Mouse (Mus musculus): ENCODE data around the gene Cpa2. TPM values are rescaled to one million over a fixed set of nuclear protein-coding genes. Genes with fewer than 3 reads are reported as not detected.
A peak's percentile ranks its signal among the peaks of the same experiment; 100 is the strongest.

Cpa2 gene
- polyA plus RNA-seq, 1 experiment from 2014 or later, result 7.0 TPM

DNA sequence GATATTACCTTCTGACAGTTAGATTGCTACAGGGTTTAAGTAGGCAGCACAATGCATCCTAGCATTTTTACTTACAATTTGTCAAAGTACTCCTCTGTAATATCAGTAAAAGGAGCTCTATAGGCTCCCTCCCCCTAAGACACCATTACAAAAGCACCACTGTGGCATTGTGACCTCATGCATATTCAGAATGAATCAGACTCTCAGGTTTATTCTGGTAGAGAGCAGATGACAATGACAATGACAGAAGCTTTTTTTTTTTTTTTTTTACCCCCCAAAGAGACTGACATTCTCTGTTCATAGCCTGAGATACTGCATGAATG, 9.8 kb downstream of the Cpa2 start:
- no peaks in the 10 kb centered on the region for H3K36me3 ChIP-seq (replicated peaks)
- no peaks in the 10 kb centered on the region for H3K9me3 ChIP-seq
- H3K4me1 ChIP-seq, result peaks cover 61% of the 10 kb centered on the region
- H3K27ac ChIP-seq, result peak overlapping the region; percentile 88
- no peak overlapping the region for H3K4me2 ChIP-seq
- ATAC-seq (ENCODE audit: low FRiP score), result peak; percentile 37; the same call in 1 of the 2 replicates
- no peak overlapping the region for H3K4me3 ChIP-seq (replicated peaks)
- no peak overlapping the region for H3K9ac ChIP-seq
- H3K27me3 ChIP-seq, result no peaks in the 10 kb centered on the region

DNA sequence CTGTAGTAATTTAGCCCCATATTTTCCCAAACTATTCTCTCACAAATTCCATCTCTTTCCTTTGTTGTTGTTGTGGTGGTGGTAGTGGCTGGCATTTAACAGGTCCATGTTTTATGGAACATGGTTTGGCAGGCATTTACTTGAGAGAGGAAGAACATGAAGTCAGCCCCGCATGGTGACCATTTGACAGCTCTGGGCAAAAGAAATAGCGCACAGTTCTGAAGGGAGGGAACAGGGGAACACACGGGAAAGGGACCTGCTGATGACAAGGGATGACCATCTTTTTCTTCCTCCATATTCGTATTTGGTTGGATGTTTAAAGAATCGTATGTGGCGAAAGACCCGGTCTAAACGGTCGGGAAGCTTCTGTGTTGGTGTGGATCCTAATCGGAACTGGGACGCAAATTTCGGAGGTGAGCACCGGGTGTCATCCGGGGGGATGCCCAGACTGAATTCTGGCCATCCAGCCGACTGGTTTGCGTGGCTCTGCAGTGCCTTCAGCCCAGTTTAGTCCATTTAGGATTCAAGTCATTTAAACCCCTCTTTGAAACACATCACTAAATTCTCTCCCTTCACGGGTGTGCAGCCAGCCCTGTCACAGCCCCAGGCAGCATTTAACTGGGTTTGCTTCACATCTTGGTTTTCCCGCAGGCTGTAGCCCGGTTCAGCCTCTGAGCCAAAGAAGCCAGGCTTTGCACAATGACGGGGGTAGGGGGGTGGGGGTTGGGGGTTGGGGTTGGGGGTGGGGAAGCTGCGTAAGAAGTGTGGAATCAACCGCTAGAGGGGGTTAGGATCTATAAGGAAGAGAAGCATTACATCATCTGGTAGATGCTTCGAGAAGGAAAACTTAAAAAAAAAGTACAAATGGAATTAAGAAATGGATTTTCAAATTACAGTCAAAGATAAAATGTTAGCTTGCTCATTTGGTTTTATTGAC, 10.5 kb downstream of the Cpa2 start:
- peaks cover 54% of the 10 kb centered on the region for H3K4me1 ChIP-seq
- WGBS, result 16% methylated on average over 23 of the region's 23 CpGs
- peak overlapping the region; percentile 1; the same call in 1 of the 2 replicates for H3K4me3 ChIP-seq (replicated peaks)
- peak; percentile 66 for ATAC-seq (ENCODE audit: low FRiP score)
- no peaks in the 10 kb centered on the region for H3K36me3 ChIP-seq (replicated peaks)
- H3K4me2 ChIP-seq, result peak overlapping the region; percentile 38
- H3K27ac ChIP-seq, result peak overlapping the region; percentile 88
- no peaks in the 10 kb centered on the region for H3K27me3 ChIP-seq
- no peaks in the 10 kb centered on the region for H3K9me3 ChIP-seq
- H3K9ac ChIP-seq, result 0 out of 2 replicates have a peak overlapping the region, but pooled peaks have one; percentile 1

DNA sequence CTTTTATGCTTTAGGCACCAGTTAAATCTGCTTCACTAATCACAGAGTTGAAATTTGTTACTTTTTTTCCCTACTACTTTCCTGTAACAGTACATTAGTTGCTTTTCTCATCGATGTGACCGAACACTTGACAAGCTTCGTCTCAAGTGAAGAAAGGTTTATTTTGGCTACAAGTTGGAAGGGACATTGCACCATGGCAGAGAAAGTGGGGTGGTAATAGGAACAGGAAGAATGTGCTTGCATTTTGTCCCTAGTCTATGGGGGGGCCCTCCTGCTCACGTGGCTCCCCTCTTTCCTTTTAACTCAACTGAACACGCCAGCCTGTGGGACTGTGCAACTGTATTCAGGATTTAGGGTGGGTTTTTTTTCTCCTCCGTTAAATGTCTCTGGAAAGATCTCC, 11.2 kb downstream of the Cpa2 start:
- no peak for ATAC-seq (ENCODE audit: low FRiP score)
- Histone ChIP-seq H3K4me3 (replicated peaks) (no peak overlapping the region), H3K4me1 (peaks cover 51% of the 10 kb centered on the region)

DNA sequence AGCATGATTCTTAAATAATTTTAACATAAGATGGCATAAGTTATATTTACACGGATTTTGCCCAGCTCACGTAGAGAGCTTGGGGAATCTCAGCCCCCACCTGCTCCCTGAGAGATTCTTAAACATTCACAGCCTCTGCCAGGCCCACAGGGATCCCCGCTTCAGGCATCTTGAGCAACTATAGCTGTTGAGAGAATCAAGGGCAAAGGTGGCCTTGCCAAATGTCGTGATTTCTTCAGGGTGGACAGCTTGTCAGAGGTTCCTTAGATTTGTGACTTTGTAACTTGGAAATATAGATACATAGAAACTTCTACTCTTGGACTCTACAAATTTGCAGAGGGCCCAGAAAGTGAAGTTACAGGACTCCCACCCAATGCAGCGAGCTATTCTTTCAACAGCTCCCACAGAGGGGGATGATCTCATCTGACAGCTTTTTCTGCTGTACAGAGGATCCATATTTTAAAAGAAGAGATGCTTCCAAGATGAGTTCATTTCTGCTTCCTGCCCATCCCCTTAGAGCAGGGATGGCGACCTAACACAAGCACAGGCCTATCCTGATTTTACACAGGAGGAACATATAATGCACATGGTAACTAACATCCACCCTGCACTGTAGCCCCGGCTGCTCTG, 12.1 kb downstream of the Cpa2 start:
- Histone ChIP-seq H3K27me3 (no peaks in the 10 kb centered on the region), H3K4me2 (no peak overlapping the region), H3K27ac (no peak overlapping the region), H3K4me1 (peaks cover 43% of the 10 kb centered on the region), H3K9ac (no peak overlapping the region), H3K9me3 (no peaks in the 10 kb centered on the region), H3K36me3 (replicated peaks) (no peaks in the 10 kb centered on the region), H3K4me3 (replicated peaks) (no peak overlapping the region)
- WGBS, result 80% methylated on average over 7 of the region's 7 CpGs
- ATAC-seq (ENCODE audit: low FRiP score), result no peak

More for the DNA sequence above, 11.2 kb downstream of the Cpa2 start:
- Histone ChIP-seq H3K9me3 (no peaks in the 10 kb centered on the region), H3K4me2 (no peak overlapping the region), H3K36me3 (replicated peaks) (no peaks in the 10 kb centered on the region), H3K9ac (no peak overlapping the region), H3K27ac (peak overlapping the region; percentile 88), H3K27me3 (no peaks in the 10 kb centered on the region)
- WGBS, result 52% methylated on average over 6 of the region's 6 CpGs

DNA sequence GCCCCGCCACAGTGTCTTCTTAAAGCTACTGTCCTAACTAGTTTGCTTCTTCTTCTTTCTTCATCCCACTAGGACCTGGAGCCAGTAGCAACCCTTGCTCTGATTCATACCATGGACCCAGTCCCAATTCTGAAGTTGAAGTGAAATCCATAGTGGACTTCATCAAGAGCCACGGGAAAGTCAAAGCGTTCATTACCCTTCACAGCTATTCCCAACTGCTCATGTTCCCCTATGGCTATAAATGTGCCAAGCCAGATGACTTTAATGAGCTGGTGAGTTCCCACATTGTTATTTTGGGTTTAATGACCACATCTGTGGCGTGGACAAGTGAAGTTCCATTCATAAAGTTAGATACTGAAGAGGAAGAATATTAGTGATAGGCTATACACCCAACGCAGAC, 12.7 kb downstream of the Cpa2 start:
- Histone ChIP-seq H3K27ac (no peak overlapping the region), H3K4me3 (replicated peaks) (no peak overlapping the region), H3K9me3 (no peaks in the 10 kb centered on the region), H3K36me3 (replicated peaks) (no peaks in the 10 kb centered on the region), H3K4me1 (peaks cover 38% of the 10 kb centered on the region), H3K27me3 (no peaks in the 10 kb centered on the region), H3K9ac (no peak overlapping the region), H3K4me2 (no peak overlapping the region)
- ATAC-seq (ENCODE audit: low FRiP score), result no peak
- 88% methylated on average over 5 of the region's 5 CpGs for WGBS

DNA sequence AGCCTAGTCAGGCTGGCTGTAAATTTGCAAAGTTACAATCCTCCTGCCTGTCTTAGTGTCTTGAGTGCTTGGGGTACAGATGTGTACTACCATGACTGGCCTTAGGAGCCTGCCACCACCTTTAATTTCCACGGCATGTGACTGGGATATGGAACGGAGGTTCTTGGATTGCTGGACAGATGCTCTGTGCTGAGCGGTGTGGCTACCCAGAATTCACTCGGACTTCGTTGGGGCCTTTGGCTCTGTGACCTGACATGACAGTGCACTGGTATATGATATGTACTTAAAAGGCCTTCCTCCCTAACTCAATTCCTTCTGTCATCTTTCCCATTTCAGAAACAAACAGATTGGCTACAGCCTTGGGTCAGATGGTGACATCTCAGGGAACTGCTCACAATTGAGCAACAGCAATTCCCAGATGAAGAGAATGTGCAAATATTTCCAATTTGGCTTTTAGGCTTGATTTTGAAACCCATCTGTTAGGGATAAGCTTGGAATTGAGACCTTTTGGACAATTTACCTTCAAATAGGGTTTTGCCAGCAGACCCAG, 13.3 kb downstream of the Cpa2 start:
- peaks cover 32% of the 10 kb centered on the region for H3K4me1 ChIP-seq
- no peak overlapping the region for H3K9ac ChIP-seq
- no peaks in the 10 kb centered on the region for H3K27me3 ChIP-seq
- H3K36me3 ChIP-seq (replicated peaks), result no peaks in the 10 kb centered on the region
- H3K9me3 ChIP-seq, result no peaks in the 10 kb centered on the region
- H3K27ac ChIP-seq, result no peak overlapping the region
- 92% methylated on average over 5 of the region's 5 CpGs for WGBS
- no peak overlapping the region for H3K4me2 ChIP-seq
- no peak overlapping the region for H3K4me3 ChIP-seq (replicated peaks)
- no peak for ATAC-seq (ENCODE audit: low FRiP score)

DNA sequence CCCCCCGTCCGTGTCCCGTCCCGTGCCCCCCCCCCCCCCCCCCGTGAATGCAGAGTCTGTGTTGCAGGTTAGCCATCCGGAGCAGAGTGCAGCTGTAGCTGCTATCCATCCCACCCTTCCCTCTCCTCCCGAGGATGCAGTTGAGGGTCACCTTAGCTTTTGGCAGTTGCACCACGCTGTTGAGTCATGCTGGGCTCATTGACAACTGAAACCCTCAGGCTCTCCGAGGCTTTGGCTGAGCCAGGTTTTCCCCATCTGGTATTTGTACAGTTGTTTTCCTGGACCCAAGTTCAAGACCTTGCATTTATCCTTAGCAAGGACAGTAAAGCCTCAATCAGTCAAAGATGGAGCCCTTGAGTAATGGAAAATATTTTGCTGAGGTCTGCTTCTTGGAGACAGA, 14.7 kb downstream of the Cpa2 start:
- Histone ChIP-seq H3K4me1 (peaks cover 27% of the 10 kb centered on the region), H3K9ac (no peak overlapping the region), H3K27me3 (no peaks in the 10 kb centered on the region), H3K4me3 (replicated peaks) (no peak overlapping the region), H3K36me3 (replicated peaks) (no peaks in the 10 kb centered on the region), H3K4me2 (no peak overlapping the region), H3K9me3 (no peaks in the 10 kb centered on the region), H3K27ac (no peak overlapping the region)
- no peak for ATAC-seq (ENCODE audit: low FRiP score)
- 25% methylated on average over 4 of the region's 9 CpGs for WGBS

DNA sequence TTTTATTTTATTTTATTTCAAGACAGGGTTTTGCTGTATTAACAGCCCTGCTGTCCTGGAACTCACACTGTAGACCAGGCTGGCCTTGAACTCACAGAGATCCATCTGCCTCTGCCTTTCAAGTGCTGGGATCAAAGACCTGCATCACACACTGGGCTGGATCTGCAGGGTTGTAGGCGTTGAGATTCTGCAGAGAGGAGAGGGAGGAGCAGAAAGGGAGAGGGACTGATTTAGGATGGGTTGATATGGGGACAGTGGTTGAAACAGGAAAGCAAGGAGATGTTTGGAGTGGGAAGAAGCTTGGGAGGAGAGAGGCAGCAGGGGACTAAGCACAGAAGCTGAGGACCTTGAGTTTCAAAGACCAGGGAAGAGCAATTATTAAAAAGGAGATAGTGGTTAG, 18.3 kb downstream of the Cpa2 start:
- 82% methylated on average over 1 of the region's 1 CpGs for WGBS
- H3K27me3 ChIP-seq, result no peaks in the 10 kb centered on the region
- H3K4me2 ChIP-seq, result no peak overlapping the region
- no peak for ATAC-seq (ENCODE audit: low FRiP score)
- no peak overlapping the region for H3K4me3 ChIP-seq (replicated peaks)
- H3K4me1 ChIP-seq, result peaks cover 4% of the 10 kb centered on the region; the same call in 1 of the 2 replicates
- no peaks in the 10 kb centered on the region for H3K9me3 ChIP-seq
- no peak overlapping the region for H3K9ac ChIP-seq
- no peaks in the 10 kb centered on the region for H3K36me3 ChIP-seq (replicated peaks)
- H3K27ac ChIP-seq, result no peak overlapping the region

DNA sequence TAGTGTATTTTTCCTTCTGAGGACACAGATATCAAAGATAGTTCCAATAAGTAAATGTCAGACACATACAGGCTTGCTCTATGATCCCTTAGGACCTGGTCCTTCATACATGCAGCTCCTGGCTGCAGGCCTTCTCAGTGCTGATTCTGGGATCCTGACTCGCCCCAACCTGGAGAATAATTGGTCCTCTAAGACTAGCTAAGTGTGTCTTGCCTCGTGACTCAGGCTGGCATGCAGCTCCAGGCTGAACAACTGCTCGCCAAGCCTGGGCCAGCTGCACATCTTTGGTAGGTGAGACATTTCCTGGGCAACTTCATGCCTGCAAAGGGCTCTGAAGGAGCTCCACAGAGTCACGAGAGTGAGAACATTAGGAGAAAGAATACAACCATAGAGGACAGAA, 20.8 kb downstream of the Cpa2 start:
- 82% methylated on average over 4 of the region's 4 CpGs for WGBS
- H3K27me3 ChIP-seq, result no peaks in the 10 kb centered on the region
- H3K4me1 ChIP-seq, result no peaks in the 10 kb centered on the region
- no peaks in the 10 kb centered on the region for H3K36me3 ChIP-seq (replicated peaks)
- H3K4me3 ChIP-seq (replicated peaks), result no peak overlapping the region
- no peak overlapping the region for H3K9ac ChIP-seq
- H3K4me2 ChIP-seq, result no peak overlapping the region
- no peaks in the 10 kb centered on the region for H3K9me3 ChIP-seq
- ATAC-seq (ENCODE audit: low FRiP score), result no peak
- H3K27ac ChIP-seq, result no peak overlapping the region

DNA sequence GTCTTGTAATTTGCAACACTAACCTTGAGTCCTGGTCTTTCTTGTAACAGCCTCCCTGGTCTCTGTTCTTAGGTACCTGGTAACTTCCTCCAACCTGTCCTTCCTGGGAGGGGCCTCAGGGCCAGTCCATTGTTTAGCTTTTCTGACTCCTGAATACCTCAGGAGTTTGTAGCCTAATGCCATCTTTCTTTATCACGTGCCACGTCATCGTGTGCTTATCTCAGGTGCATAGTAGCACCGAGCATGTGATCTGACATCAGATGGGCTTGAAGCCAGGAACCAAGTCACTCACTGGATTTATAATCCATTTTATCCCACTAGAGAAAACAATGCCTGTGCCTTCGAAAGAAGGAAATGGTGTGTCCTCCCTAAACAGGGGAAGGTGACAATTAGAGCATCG, 22.2 kb downstream of the Cpa2 start:
- no peaks in the 10 kb centered on the region for H3K4me1 ChIP-seq
- H3K4me3 ChIP-seq (replicated peaks), result no peak overlapping the region
- no peak overlapping the region for H3K27ac ChIP-seq
- WGBS, result 91% methylated on average over 6 of the region's 6 CpGs
- H3K4me2 ChIP-seq, result no peak overlapping the region
- no peaks in the 10 kb centered on the region for H3K9me3 ChIP-seq
- ATAC-seq (ENCODE audit: low FRiP score), result no peak
- H3K9ac ChIP-seq, result no peak overlapping the region
- no peaks in the 10 kb centered on the region for H3K36me3 ChIP-seq (replicated peaks)
- no peaks in the 10 kb centered on the region for H3K27me3 ChIP-seq

DNA sequence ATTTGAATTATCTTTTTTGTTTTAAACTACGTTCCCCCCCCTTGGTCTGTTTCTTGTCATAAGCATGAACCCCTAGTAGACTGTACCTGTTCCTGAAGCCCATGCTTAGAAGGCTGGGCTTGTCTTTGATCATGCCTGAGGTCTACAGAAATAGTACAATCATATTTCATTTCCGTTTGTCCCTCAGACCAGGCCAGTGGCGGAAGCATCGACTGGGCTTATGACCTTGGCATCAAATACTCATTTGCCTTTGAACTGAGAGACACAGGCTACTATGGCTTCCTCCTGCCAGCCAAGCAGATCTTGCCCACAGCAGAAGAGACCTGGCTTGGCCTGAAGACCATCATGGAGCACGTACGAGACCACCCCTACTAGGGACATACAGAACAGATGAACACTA, 22.7 kb downstream of the Cpa2 start:
- H3K4me3 ChIP-seq (replicated peaks), result no peak overlapping the region
- no peak for ATAC-seq (ENCODE audit: low FRiP score)
- H3K9ac ChIP-seq, result no peak overlapping the region
- no peaks in the 10 kb centered on the region for H3K36me3 ChIP-seq (replicated peaks)
- H3K4me1 ChIP-seq, result no peaks in the 10 kb centered on the region
- H3K27ac ChIP-seq, result no peak overlapping the region
- H3K4me2 ChIP-seq, result no peak overlapping the region
- H3K27me3 ChIP-seq, result no peaks in the 10 kb centered on the region
- no peaks in the 10 kb centered on the region for H3K9me3 ChIP-seq
- WGBS, result 97% methylated on average over 6 of the region's 6 CpGs

DNA sequence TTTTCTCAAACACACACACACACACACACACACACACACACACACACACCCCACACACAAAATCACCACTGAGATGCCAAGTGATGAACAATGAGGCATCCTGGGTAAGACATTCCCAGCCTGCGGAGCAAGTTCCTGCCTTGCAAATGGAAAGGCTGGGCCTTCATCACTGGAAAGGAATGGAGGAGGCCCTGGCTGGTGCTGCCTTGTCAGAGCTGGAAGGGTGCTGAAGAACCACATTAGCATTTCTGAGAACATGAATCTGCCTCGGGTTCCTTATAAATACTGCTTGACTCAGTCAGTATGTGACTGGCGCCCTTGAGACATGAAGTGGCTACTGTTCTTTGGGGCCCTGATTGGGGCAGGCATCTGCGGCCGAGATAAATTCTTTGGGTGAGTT, 26.7 kb downstream of the Cpa2 start, which contains the start of gene Cpa4:
Gene Cpa4 (plus strand): TSS at position 301 of the 400 bp plus-strand sequence.
- H3K4me3 ChIP-seq (replicated peaks), result no peak within 1 kb of the TSS
- H3K27ac ChIP-seq, result peak within 1 kb of the TSS; percentile 13; the same call in 1 of the 2 replicates
- H3K36me3 ChIP-seq (replicated peaks), result no peaks in the 10 kb centered on the region
- no peak within 1 kb of the TSS for H3K4me2 ChIP-seq
- 66% methylated on average over 5 of the region's 5 CpGs for WGBS
- H3K4me1 ChIP-seq, result peaks cover 11% of the 10 kb centered on the region
- no peaks in the 10 kb centered on the region for H3K27me3 ChIP-seq
- ATAC-seq (ENCODE audit: low FRiP score), result no peak
- no peaks in the 10 kb centered on the region for H3K9me3 ChIP-seq
- H3K9ac ChIP-seq, result no peak within 1 kb of the TSS

All from forebrain, embryonic 12.5 days (tissue).